Mouse (Mus musculus) left cerebral cortex, adult 2 months (tissue): ENCODE results near the gene Lrrc29. TPM values are rescaled to one million over a fixed set of nuclear protein-coding genes. Genes with fewer than 3 reads are reported as not detected.
A peak's percentile ranks its signal among the peaks of the same experiment; 100 is the strongest.

Source experiments
- DNase-seq, 2 experiments: peaks; one replicate each; pipeline ENCODE4 v3.0.0; 2021 to 2022; ENCODE audit warnings: low spot score in 2 of 2, mixed read lengths in 1 of 2; ENCODE audit errors: extremely low spot score in 1 of 2
- H3K27ac ChIP-seq: fragments of 200-600 bp; 2 replicates; pipeline ENCODE4 v1.8.1; 2022
- H3K4me3 ChIP-seq: fragments of 200-600 bp; 2 replicates; pipeline ENCODE4 v1.8.1; 2022
- CTCF ChIP-seq: fragments of 200-600 bp; IDR thresholded peaks from 2 replicates; pipeline ENCODE4 v1.8.1; 2022; ENCODE audit warnings: antibody characterized with exemption, mild to moderate bottlenecking, moderate library complexity
- intact Hi-C: fragments of 180-260 bp; cut with DNase I; formaldehyde crosslinking; loops from one replicate; pipeline ENCODE4 v1.15.1; 2025
- total RNA-seq, 2 experiments: library from RNA; stranded (reverse); gene quantifications; 2 replicates each; pipeline ENCODE4 v1.2.3; 2021

Gene Lrrc29
- total RNA-seq, 2 experiments from 2014 or later: 6.6 to 6.8 TPM

DNA sequence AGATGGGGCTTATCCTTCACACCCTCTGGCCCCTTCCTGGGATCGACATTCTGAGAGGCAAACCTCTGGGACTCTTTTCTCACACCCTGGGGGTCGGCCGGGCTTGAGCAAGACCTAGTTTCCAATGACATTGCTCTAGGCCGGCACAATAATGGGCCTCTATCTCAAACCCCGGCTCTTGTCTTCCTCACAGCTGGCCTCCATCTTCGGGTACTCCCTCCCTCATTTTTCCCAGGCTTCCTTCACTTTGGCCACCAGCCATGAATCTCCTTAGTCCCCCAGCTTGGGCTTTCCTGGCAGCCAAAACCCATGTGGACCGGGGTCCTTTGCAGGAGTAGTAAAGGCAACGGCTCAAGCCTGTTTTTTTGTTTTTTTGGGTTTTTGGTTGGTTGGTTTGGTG, 15.3 kb upstream of the Lrrc29 start:
- H3K27ac ChIP-seq: no peak overlapping the region
- TF ChIP-seq CTCF: no peak
- intact Hi-C loops: loop anchor here (2.0 kb wide), 1 partner anchor 15 kb away; the partner anchor contains the start of genes Lrrc29 and Tmem208

DNA sequence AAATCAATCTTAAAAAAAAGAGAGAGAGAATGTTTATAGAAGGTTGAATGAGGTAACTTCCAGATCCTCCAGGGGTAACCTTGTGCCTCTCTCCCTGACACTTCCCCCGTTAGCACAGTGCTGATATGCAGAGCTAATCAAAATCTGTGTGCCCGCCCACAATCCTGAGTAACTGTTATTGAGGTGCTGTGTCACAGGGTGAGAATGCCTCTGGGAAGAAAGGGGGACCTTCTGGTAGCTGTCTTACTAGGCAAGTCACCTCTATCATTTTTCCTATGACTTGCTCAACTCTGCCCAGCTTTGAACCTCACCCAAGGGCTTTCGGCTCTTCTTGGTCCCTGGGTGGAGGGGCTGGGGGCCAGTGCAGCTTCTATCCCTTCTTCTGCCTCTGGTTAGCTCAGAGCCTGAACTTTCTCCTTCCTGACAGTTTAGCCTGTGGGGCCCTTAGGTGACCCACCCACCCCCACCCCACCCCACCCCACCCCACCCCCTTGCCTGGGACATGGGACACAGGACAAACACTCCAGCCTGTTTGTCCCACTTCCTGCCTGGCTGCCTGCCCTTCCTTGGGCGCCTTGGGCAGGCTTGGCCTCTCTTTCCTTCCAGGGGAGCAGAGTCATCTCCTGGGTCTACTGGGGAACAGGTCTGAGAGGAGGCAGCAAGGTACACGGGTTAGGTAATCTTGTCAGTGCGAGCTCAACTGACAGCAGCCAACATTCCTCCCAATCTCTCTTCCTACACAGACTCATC, 14.0 kb upstream of the Lrrc29 start:
- intact Hi-C loops: loop anchor here (2.0 kb wide), 1 partner anchor 13 kb away; the partner anchor contains the start of genes Lrrc29 and Tmem208
- no peak for DNase-seq
- Histone ChIP-seq H3K27ac (no peak overlapping the region), H3K4me3 (no peak overlapping the region)
- no peak for TF ChIP-seq CTCF

More for the DNA sequence above, 15.3 kb upstream of the Lrrc29 start:
- DNase-seq: no peak
- H3K4me3 ChIP-seq: no peak overlapping the region

DNA sequence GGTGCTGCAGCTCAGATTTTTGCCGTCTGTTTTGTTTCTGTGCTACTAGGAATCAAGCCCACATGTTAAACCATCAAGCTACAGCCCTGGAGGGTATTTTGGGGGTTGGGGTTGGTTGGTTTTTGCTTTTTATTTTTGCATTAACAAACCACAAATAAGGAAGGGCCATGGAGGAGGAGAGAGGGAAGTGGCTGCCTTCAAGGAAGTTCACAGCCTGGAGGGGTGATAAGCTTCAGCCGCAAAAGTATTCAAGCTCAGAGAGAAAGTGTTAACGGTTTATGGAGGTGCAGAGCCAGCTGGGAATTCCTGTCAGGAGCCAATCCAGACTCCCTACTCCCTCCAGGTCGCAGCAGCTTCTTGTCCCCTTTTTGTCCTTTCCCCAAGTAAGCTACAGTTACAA, 12.9 kb upstream of the Lrrc29 start:
- Histone ChIP-seq H3K4me3 (no peak overlapping the region), H3K27ac (no peak overlapping the region)
- TF ChIP-seq CTCF: no peak
- no peak for DNase-seq
- intact Hi-C loops: no loop called here

DNA sequence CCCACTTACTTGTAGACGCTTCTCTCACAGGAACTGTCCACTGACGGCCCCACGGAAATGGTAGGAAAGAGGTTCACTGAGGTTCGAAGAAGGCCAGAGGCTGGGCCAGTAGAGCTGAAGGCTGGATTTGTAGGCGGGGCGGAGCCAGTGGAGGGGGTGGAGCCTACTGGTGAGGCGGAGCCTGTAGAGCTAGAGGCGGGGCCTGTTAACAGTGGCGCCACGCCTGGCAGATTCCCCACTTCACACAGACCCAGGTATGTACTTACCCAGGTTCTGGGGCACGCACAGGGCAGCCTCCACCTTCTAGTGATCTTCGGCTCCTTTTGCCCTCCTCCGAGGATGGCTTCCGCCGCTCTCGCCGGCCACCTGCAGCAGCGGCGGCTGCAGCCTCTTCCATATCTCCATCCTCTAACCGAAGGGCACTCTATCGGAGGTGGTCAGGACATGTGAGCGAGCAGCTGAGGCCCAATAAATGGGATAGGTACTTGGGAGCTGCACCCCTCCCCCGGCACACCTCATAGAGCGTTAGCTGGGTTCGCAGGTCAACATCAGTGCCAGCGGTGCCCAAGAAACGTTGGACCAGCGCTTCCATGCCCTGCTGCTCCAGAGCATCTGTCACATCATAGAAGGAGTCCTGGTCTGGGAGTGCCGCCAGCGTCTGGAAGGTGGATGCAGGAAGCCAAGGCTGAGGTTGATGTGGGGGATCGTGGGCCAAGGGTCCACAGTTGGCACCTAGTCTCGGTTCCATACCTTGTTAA, 10.5 kb upstream of the Lrrc29 start:
- no peak for TF ChIP-seq CTCF
- Histone ChIP-seq H3K27ac (no peak overlapping the region), H3K4me3 (no peak overlapping the region)
- no peak for DNase-seq
- intact Hi-C loops: no loop called here

DNA sequence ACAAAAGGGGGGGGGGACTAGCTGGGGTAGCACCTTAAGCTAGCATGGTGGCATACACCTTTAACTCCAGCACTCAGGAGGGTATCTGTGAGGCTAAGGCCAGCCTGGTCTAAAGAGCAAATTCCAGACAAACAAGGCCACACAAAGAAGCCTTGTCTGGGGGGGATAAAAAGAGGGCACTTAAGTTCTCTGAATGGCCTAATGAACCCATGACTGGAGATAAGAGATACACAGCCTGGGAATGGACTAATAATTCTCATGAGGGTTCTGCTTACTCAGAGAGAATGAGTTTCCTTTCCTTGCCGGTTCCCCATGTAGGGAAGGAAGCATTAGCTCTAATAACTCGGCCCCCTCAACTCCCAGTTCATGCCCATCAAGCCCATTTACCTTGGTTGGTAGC, 6.4 kb upstream of the Lrrc29 start:
- intact Hi-C loops: no loop called here
- no peak for TF ChIP-seq CTCF
- no peak for DNase-seq

GRCm38 (mm10) chr8:105331931-105332330, 5.9 kb upstream of the Lrrc29 start:
- Histone ChIP-seq H3K27ac (no peak overlapping the region), H3K4me3 (no peak overlapping the region)
- no peak for TF ChIP-seq CTCF
- no peak for DNase-seq
- intact Hi-C loops: no loop called here

More for the DNA sequence above, 6.4 kb upstream of the Lrrc29 start:
- Histone ChIP-seq H3K4me3 (no peak overlapping the region), H3K27ac (no peak overlapping the region)

- no peak overlapping the region for H3K27ac ChIP-seq
- DNase-seq: no peak
- no peak for TF ChIP-seq CTCF
- no peak overlapping the region for H3K4me3 ChIP-seq
- intact Hi-C loops: no loop called here
Observed at GRCm38 (mm10) chr8:105331469-105331868, 5.4 kb upstream of the Lrrc29 start.

DNA sequence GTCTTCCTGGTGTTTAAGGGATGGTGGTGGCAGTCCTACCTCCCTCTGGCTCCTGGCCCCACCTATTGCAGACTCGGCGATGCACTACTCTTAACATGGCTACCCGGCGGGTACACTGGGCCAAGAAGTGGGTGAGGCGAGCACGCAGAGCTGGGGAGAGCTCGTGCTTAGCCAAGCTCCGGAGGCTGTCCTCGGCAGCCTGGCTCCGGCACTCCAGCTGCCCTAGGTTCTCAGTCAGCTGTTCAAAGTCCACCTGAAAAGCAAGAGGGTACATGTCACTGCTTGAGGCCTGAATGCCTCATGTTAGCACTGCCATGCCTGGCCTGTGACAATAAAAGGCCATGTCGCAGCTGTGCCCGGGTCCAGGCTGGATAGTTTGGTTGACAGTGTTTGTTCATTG, 4.2 kb upstream of the Lrrc29 start:
- Histone ChIP-seq H3K4me3 (no peak overlapping the region), H3K27ac (no peak overlapping the region)
- intact Hi-C loops: no loop called here
- TF ChIP-seq CTCF: no peak
- DNase-seq: no peak

DNA sequence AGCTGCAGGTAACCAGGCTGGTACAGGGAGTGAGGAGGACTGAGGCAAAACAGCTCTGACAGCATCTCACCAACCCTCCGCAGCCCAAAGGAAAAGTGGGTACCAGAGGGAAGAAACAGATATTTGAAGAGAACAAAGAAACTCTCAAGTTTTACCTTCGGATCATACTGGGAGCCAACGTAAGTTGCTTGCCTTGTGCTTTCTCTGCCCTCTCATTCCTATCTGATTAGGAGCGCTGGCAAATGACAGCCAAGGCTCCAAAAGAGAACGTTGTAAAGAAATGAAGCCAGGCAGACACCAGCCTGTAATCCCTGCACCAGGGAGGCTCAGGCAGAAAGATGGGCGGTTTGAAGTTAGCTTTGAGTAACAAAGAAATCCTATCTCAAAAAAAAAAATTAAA, 890 bp upstream of the Lrrc29 start:
- no peak for DNase-seq
- no peak for TF ChIP-seq CTCF
- no peak overlapping the region; the same call in 1 of the 2 replicates for H3K27ac ChIP-seq
- peak overlapping the region; percentile 99 for H3K4me3 ChIP-seq
- intact Hi-C loops: loop anchor here (2.0 kb wide), 1 partner anchor 14 kb away; no protein-coding TSS in a partner anchor

DNA sequence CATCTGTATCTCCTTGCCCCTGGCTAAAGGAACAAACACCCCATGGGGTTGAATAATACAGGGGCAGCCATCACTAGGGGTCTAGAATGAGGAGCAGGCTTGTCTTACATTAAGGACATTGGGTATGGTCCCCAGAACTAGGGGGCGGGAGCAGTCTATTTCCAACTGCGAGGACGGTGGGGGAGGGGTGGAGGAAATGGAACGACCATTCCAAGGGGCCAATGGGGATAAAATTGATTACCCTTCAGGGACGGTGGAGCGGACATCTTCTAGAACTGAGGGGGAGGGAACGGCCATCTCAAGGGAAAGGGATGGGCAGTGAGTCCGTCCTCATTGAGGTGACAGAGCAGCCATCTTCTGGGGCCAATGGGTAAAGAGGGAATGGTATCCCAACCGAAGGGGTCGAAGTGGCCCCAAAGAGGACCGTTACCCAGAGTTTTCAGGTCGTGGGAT, 411 bp downstream of the Lrrc29 start:
- intact Hi-C loops: loop anchor here (2.0 kb wide), 1 partner anchor 15 kb away; no protein-coding TSS in a partner anchor
- DNase-seq: no peak
- peak overlapping the region; percentile 96 for H3K27ac ChIP-seq
- no peak for TF ChIP-seq CTCF
- H3K4me3 ChIP-seq: peak overlapping the region; percentile 99

- no peak for DNase-seq
- no peak for TF ChIP-seq CTCF
- intact Hi-C loops: no loop called here
- no peak overlapping the region for H3K27ac ChIP-seq
- H3K4me3 ChIP-seq: no peak overlapping the region
Observed at GRCm38 (mm10) chr8:105323183-105323582, 2.9 kb downstream of the Lrrc29 start.

- no peak overlapping the region for H3K4me3 ChIP-seq
- no peak for DNase-seq
- no peak for TF ChIP-seq CTCF
- intact Hi-C loops: no loop called here
- H3K27ac ChIP-seq: no peak overlapping the region; the same call in 1 of the 2 replicates
Observed at GRCm38 (mm10) chr8:105318662-105319190, 7.4 kb downstream of the Lrrc29 start.
